Mouse (Mus musculus) embryonic facial prominence, embryonic 11.5 days (tissue): ENCODE measurements around the gene Alg2. TPM values are rescaled to one million over a fixed set of nuclear protein-coding genes. Genes with fewer than 3 reads are reported as not detected.

Experiments used
- ATAC-seq: fragments of 200-750 bp; cut with Nextera tagmentation; replicated peaks from 2 replicates; pipeline ENCODE4 v1.8.0; 2017; ENCODE audit warnings: low read depth; ENCODE audit not compliant: insufficient number of reproducible peaks, low FRiP score, low TSS enrichment
- DNase-seq: peaks from one replicate; pipeline ENCODE4 v3.0.0-alpha.2; 2015; ENCODE audit warnings: low spot score
- H3K27ac ChIP-seq: fragments of 300-500 bp; sonication (generic); replicated peaks from 2 replicates; pipeline ENCODE4 v1.5.1; 2014; ENCODE audit warnings: mild to moderate bottlenecking, low read depth, low read length, control low read depth
- H3K27me3 ChIP-seq: fragments of 300-500 bp; sonication (generic); 2 replicates; pipeline ENCODE4 v1.6.1; 2014; ENCODE audit warnings: mild to moderate bottlenecking, low read length, moderate library complexity, mixed read lengths; ENCODE audit not compliant: control insufficient read depth, insufficient read depth
- H3K36me3 ChIP-seq: fragments of 300-500 bp; sonication (generic); replicated peaks from 2 replicates; pipeline ENCODE4 v1.6.1; 2014; ENCODE audit warnings: low read depth, mild to moderate bottlenecking, low read length, moderate library complexity, mixed read lengths; ENCODE audit not compliant: control insufficient read depth, insufficient read depth
- H3K4me1 ChIP-seq: fragments of 300-500 bp; sonication (generic); 2 replicates; pipeline ENCODE4 v1.6.1; 2014; ENCODE audit warnings: low read length, mixed read lengths; ENCODE audit not compliant: control insufficient read depth, insufficient read depth
- H3K4me2 ChIP-seq: fragments of 300-500 bp; sonication (generic); 2 replicates; pipeline ENCODE4 v1.6.1; 2014; ENCODE audit warnings: low read depth, mild to moderate bottlenecking, control low read depth, low read length, moderate library complexity
- H3K4me3 ChIP-seq: fragments of 300-500 bp; sonication (generic); 2 replicates; pipeline ENCODE4 v1.5.1; 2014; ENCODE audit warnings: low read depth, low read length, control low read depth
- H3K9ac ChIP-seq: fragments of 300-500 bp; sonication (generic); replicated peaks from 2 replicates; pipeline ENCODE4 v1.6.1; 2014; ENCODE audit warnings: mild to moderate bottlenecking, control low read depth, low read length
- H3K9me3 ChIP-seq: fragments of 300-500 bp; sonication (generic); replicated peaks from 2 replicates; pipeline ENCODE4 v1.6.1; 2016; ENCODE audit warnings: mild to moderate bottlenecking, low read length, inconsistent platforms, mixed read lengths; ENCODE audit not compliant: control insufficient read depth
- WGBS: fragments of 180-500 bp; shearing (Covaris S2); extraction: QIAGEN DNeasy Blood & Tissue Kit; methylation state at CpG from one replicate; pipeline ENCODE4 v1.1.7; 2014; 5-methylcytosine and 5-hydroxymethylcytosine counted together
- polyA plus RNA-seq: library from polyadenylated mRNA; unstranded; fragments of >200 nt; fragmentation: Nextera tagmentation; extraction: Ambion mirVana; gene quantifications from 2 replicates; pipeline ENCODE4 v1.2.1, GENCODE M21; 2014

The Alg2 gene
- 107 and 111 TPM in 2 replicates for polyA plus RNA-seq

- ATAC-seq (peak; percentile 96), DNase-seq (peak; percentile 98)
- no peaks in the 10 kb centered on the region for H3K27me3 ChIP-seq
- H3K4me1 ChIP-seq, result no peaks in the 10 kb centered on the region; the same call in 1 of the 2 replicates
- H3K4me2 ChIP-seq, result peak within 1 kb of the TSS; percentile 53
- under 1% methylated on average over 58 of the region's 58 CpGs for WGBS
- H3K36me3 ChIP-seq, result peaks cover 13% of the 10 kb centered on the region
- peak within 1 kb of the TSS; percentile 82 for H3K9ac ChIP-seq
- peak within 1 kb of the TSS; percentile 72 for H3K4me3 ChIP-seq
- H3K27ac ChIP-seq, result peak within 1 kb of the TSS; percentile 86
- no peaks in the 10 kb centered on the region for H3K9me3 ChIP-seq
Observed at GRCm38 (mm10) chr4:47473968-47474729, at the start of gene Alg2, which contains the start of gene Sec61b. TSS of gene Alg2 (minus strand) at chr4:47474333. TSS of gene Sec61b (plus strand) at chr4:47474658.

GRCm38 (mm10) chr4:47521884-47522605 is 47.9 kb upstream of the Alg2 start:
- Histone ChIP-seq H3K9me3 (no peaks in the 10 kb centered on the region), H3K9ac (no peak overlapping the region), H3K27me3 (no peaks in the 10 kb centered on the region), H3K27ac (no peak overlapping the region), H3K4me3 (no peak overlapping the region), H3K36me3 (no peaks in the 10 kb centered on the region), H3K4me1 (no peaks in the 10 kb centered on the region), H3K4me2 (no peak overlapping the region)
- DNase-seq (peak; percentile 54), ATAC-seq (no peak)
- 85% methylated on average over 6 of the region's 6 CpGs for WGBS

GRCm38 (mm10) chr4:47520076-47520475 is 45.9 kb upstream of the Alg2 start:
- WGBS, result 61% methylated on average over 4 of the region's 4 CpGs
- no peaks in the 10 kb centered on the region for H3K4me1 ChIP-seq
- no peak overlapping the region for H3K4me2 ChIP-seq
- H3K27me3 ChIP-seq, result no peaks in the 10 kb centered on the region
- no peak overlapping the region for H3K9ac ChIP-seq
- H3K4me3 ChIP-seq, result no peak overlapping the region
- H3K9me3 ChIP-seq, result no peaks in the 10 kb centered on the region
- DNase-seq (no peak), ATAC-seq (no peak)
- H3K27ac ChIP-seq, result no peak overlapping the region
- no peaks in the 10 kb centered on the region for H3K36me3 ChIP-seq

- 0 out of 2 replicates have a peak, but pooled peaks have one; percentile 52 for ATAC-seq
- H3K9ac ChIP-seq, result no peak overlapping the region
- H3K4me1 ChIP-seq, result no peaks in the 10 kb centered on the region
- no peaks in the 10 kb centered on the region for H3K9me3 ChIP-seq
- 61% methylated on average over 12 of the region's 12 CpGs for WGBS
- no peak for DNase-seq
- no peak overlapping the region for H3K4me2 ChIP-seq
- no peaks in the 10 kb centered on the region for H3K36me3 ChIP-seq
- no peak overlapping the region for H3K27ac ChIP-seq
- no peaks in the 10 kb centered on the region for H3K27me3 ChIP-seq
- H3K4me3 ChIP-seq, result no peak overlapping the region
Observed at GRCm38 (mm10) chr4:47518551-47519181, 44.5 kb upstream of the Alg2 start.

- DNase-seq (peak; percentile 60), ATAC-seq (0 out of 2 replicates have a peak, but pooled peaks have one; percentile 48)
- Histone ChIP-seq H3K4me3 (no peak overlapping the region), H3K27me3 (no peaks in the 10 kb centered on the region), H3K36me3 (no peaks in the 10 kb centered on the region), H3K4me1 (no peaks in the 10 kb centered on the region), H3K9ac (no peak overlapping the region), H3K27ac (no peak overlapping the region), H3K9me3 (no peaks in the 10 kb centered on the region), H3K4me2 (no peak overlapping the region)
- WGBS, result 60% methylated on average over 10 of the region's 10 CpGs
Observed at GRCm38 (mm10) chr4:47504841-47505517, 30.8 kb upstream of the Alg2 start.

GRCm38 (mm10) chr4:47503045-47503444 is 28.9 kb upstream of the Alg2 start:
- H3K27ac ChIP-seq, result no peak overlapping the region
- 82% methylated on average over 6 of the region's 6 CpGs for WGBS
- no peaks in the 10 kb centered on the region for H3K36me3 ChIP-seq
- H3K27me3 ChIP-seq, result no peaks in the 10 kb centered on the region
- H3K4me3 ChIP-seq, result no peak overlapping the region
- H3K4me1 ChIP-seq, result no peaks in the 10 kb centered on the region
- no peaks in the 10 kb centered on the region for H3K9me3 ChIP-seq
- ATAC-seq, result no peak
- no peak for DNase-seq
- no peak overlapping the region for H3K4me2 ChIP-seq
- H3K9ac ChIP-seq, result no peak overlapping the region

- ATAC-seq (no peak), DNase-seq (peak; percentile 75)
- 26% methylated on average over 4 of the region's 4 CpGs for WGBS
Observed at GRCm38 (mm10) chr4:47502546-47502971, 28.4 kb upstream of the Alg2 start.

More at GRCm38 (mm10) chr4:47502546-47502971, 28.4 kb upstream of the Alg2 start:
- H3K9ac ChIP-seq, result no peak overlapping the region
- no peak overlapping the region for H3K4me2 ChIP-seq
- H3K4me3 ChIP-seq, result no peak overlapping the region
- H3K27ac ChIP-seq, result no peak overlapping the region
- no peaks in the 10 kb centered on the region for H3K9me3 ChIP-seq
- H3K27me3 ChIP-seq, result no peaks in the 10 kb centered on the region
- no peaks in the 10 kb centered on the region for H3K36me3 ChIP-seq
- H3K4me1 ChIP-seq, result no peaks in the 10 kb centered on the region
